Mouse (Mus musculus): ENCODE measurements around the gene Zfp968.
"Not testable (repeated sequence)": the region's sequence is repeated elsewhere in the genome, so short reads cannot be mapped to it uniquely, and the experiment has no call there.

Gene Zfp968

GRCm38 (mm10) chr2:175372136-175372535, at the start of gene Zfp968:
Gene Zfp968 (plus strand): TSS chr2:175372436.
- DNase-seq, result not testable (repeated sequence)

DNA sequence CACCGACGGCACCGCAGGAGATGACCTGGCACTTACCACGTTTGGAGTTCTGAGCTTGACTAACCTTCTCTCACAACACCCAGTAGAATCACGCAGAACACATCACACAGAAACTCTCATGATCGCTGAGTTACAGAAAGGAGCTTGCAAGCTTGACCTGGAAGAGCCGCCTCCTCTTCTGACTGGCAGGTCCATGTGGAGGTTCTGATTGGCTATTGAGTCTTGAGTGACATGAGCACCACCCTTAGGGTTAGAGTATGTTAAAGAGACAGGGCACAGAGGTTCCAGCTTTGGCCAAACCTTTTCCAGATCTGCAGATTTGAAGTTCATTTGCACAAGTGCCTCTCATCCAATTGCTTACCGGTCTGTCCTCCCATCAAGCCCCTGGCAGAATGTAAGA, 34.1 kb upstream of the Zfp968 start, which contains the start of gene Gm4631:
Gene Gm4631, minus strand, starts transcription at position 101 of the 400 bp plus-strand sequence.
- not testable (repeated sequence) for DNase-seq

Data from kidney, adult 8-10 months (tissue).